Mouse (Mus musculus): ENCODE measurements at regions not wholly inside any gene's neighbourhood (a gene's known extent, or its start where the extent isn't known, plus 50 kb on each side); places are given as distances from the start of the nearest gene placed in this dataset.
A peak's percentile ranks its signal among the peaks of the same experiment; 100 is the strongest.

- Histone ChIP-seq H3K9me3 (no peaks in the 10 kb centered on the region), H3K36me3 (replicated peaks) (no peaks in the 10 kb centered on the region), H3K9ac (no peak overlapping the region), H3K27ac (no peak overlapping the region), H3K27me3 (replicated peaks) (no peaks in the 10 kb centered on the region), H3K4me1 (no peaks in the 10 kb centered on the region), H3K4me2 (no peak overlapping the region), H3K4me3 (no peak overlapping the region)
- 64% methylated on average over 6 of the region's 6 CpGs for WGBS
- no peak for ATAC-seq (replicated peaks)
Observed at GRCm38 (mm10) chr12:52368034-52368433, 135.7 kb upstream of the Arhgap5 start.

- no peak overlapping the region for H3K4me3 ChIP-seq
- H3K9ac ChIP-seq, result no peak overlapping the region
- H3K36me3 ChIP-seq (replicated peaks), result no peaks in the 10 kb centered on the region
- H3K27me3 ChIP-seq (replicated peaks), result no peaks in the 10 kb centered on the region
- no peak overlapping the region for H3K4me2 ChIP-seq
- WGBS, result 84% methylated on average over 4 of the region's 4 CpGs
- H3K27ac ChIP-seq, result no peak overlapping the region
- H3K4me1 ChIP-seq, result no peaks in the 10 kb centered on the region
- H3K9me3 ChIP-seq, result no peaks in the 10 kb centered on the region
- ATAC-seq (replicated peaks), result no peak
Observed at GRCm38 (mm10) chr12:52368466-52368865, 135.3 kb upstream of the Arhgap5 start.

- H3K4me3 ChIP-seq, result no peak overlapping the region
- no peaks in the 10 kb centered on the region for H3K4me1 ChIP-seq
- H3K27me3 ChIP-seq (replicated peaks), result no peaks in the 10 kb centered on the region
- no peak overlapping the region for H3K27ac ChIP-seq
- no peaks in the 10 kb centered on the region for H3K36me3 ChIP-seq (replicated peaks)
- 89% methylated on average over 12 of the region's 12 CpGs for WGBS
- no peak for ATAC-seq (replicated peaks)
- no peak overlapping the region for H3K9ac ChIP-seq
- H3K9me3 ChIP-seq, result no peaks in the 10 kb centered on the region
- no peak overlapping the region for H3K4me2 ChIP-seq
Observed at GRCm38 (mm10) chr12:52370153-52370710, 133.5 kb upstream of the Arhgap5 start.

GRCm38 (mm10) chr12:52375116-52375515 is 128.7 kb upstream of the Arhgap5 start:
- Histone ChIP-seq H3K36me3 (replicated peaks) (no peaks in the 10 kb centered on the region), H3K27me3 (replicated peaks) (no peaks in the 10 kb centered on the region), H3K4me3 (no peak overlapping the region), H3K9ac (no peak overlapping the region), H3K9me3 (no peaks in the 10 kb centered on the region), H3K4me1 (no peaks in the 10 kb centered on the region), H3K27ac (no peak overlapping the region), H3K4me2 (no peak overlapping the region)
- WGBS, result 92% methylated on average over 4 of the region's 4 CpGs
- ATAC-seq (replicated peaks), result no peak

- peaks cover 8% of the 10 kb centered on the region for H3K4me1 ChIP-seq
- 83% methylated on average over 10 of the region's 10 CpGs for WGBS
- no peak for ATAC-seq (replicated peaks)
- H3K27ac ChIP-seq, result no peak overlapping the region
- no peak overlapping the region for H3K4me2 ChIP-seq
- H3K27me3 ChIP-seq (replicated peaks), result no peaks in the 10 kb centered on the region
- no peaks in the 10 kb centered on the region for H3K9me3 ChIP-seq
- H3K4me3 ChIP-seq, result no peak overlapping the region
- H3K9ac ChIP-seq, result no peak overlapping the region
- H3K36me3 ChIP-seq (replicated peaks), result no peaks in the 10 kb centered on the region
Observed at GRCm38 (mm10) chr12:52376692-52377462, 126.9 kb upstream of the Arhgap5 start.

- no peak for ATAC-seq (replicated peaks)
- Histone ChIP-seq H3K9ac (no peak overlapping the region), H3K9me3 (no peaks in the 10 kb centered on the region), H3K4me1 (peaks cover 12% of the 10 kb centered on the region), H3K4me3 (no peak overlapping the region), H3K27me3 (replicated peaks) (no peaks in the 10 kb centered on the region), H3K27ac (no peak overlapping the region), H3K36me3 (replicated peaks) (no peaks in the 10 kb centered on the region), H3K4me2 (no peak overlapping the region)
- 96% methylated on average over 2 of the region's 2 CpGs for WGBS
Observed at GRCm38 (mm10) chr12:52377463-52377848, 126.3 kb upstream of the Arhgap5 start.

GRCm38 (mm10) chr12:52379245-52379644 is 124.5 kb upstream of the Arhgap5 start:
- Histone ChIP-seq H3K36me3 (replicated peaks) (no peaks in the 10 kb centered on the region), H3K27ac (no peak overlapping the region), H3K9me3 (no peaks in the 10 kb centered on the region), H3K4me1 (peaks cover 16% of the 10 kb centered on the region), H3K9ac (no peak overlapping the region), H3K4me2 (no peak overlapping the region), H3K27me3 (replicated peaks) (no peaks in the 10 kb centered on the region), H3K4me3 (no peak overlapping the region)
- ATAC-seq (replicated peaks), result no peak
- 91% methylated on average over 4 of the region's 4 CpGs for WGBS

- no peaks in the 10 kb centered on the region for H3K27me3 ChIP-seq (replicated peaks)
- ATAC-seq (replicated peaks), result no peak
- no peaks in the 10 kb centered on the region for H3K36me3 ChIP-seq (replicated peaks)
- no peak overlapping the region for H3K27ac ChIP-seq
- H3K4me2 ChIP-seq, result no peak overlapping the region
- 52% methylated on average over 5 of the region's 5 CpGs for WGBS
- peaks cover 16% of the 10 kb centered on the region for H3K4me1 ChIP-seq
- H3K9me3 ChIP-seq, result no peaks in the 10 kb centered on the region
- H3K4me3 ChIP-seq, result no peak overlapping the region
- no peak overlapping the region for H3K9ac ChIP-seq
Observed at GRCm38 (mm10) chr12:52379960-52380359, 123.8 kb upstream of the Arhgap5 start.

GRCm38 (mm10) chr12:52381161-52381967 is 122.4 kb upstream of the Arhgap5 start:
- H3K27me3 ChIP-seq (replicated peaks), result no peaks in the 10 kb centered on the region
- H3K4me1 ChIP-seq, result peaks cover 16% of the 10 kb centered on the region
- no peak overlapping the region for H3K4me2 ChIP-seq
- no peaks in the 10 kb centered on the region for H3K36me3 ChIP-seq (replicated peaks)
- H3K27ac ChIP-seq, result 0 out of 2 replicates have a peak overlapping the region, but pooled peaks have one; percentile 6
- H3K9ac ChIP-seq, result no peak overlapping the region
- peak; percentile 76 for ATAC-seq (replicated peaks)
- no peak overlapping the region for H3K4me3 ChIP-seq
- WGBS, result 34% methylated on average over 18 of the region's 18 CpGs
- no peaks in the 10 kb centered on the region for H3K9me3 ChIP-seq

GRCm38 (mm10) chr12:52381968-52382325 is 121.8 kb upstream of the Arhgap5 start:
- 76% methylated on average over 1 of the region's 1 CpGs for WGBS
- no peak overlapping the region for H3K4me2 ChIP-seq
- no peaks in the 10 kb centered on the region for H3K9me3 ChIP-seq
- no peaks in the 10 kb centered on the region for H3K36me3 ChIP-seq (replicated peaks)
- no peak overlapping the region for H3K27ac ChIP-seq
- H3K27me3 ChIP-seq (replicated peaks), result no peaks in the 10 kb centered on the region
- ATAC-seq (replicated peaks), result peak; percentile 26
- no peak overlapping the region for H3K4me3 ChIP-seq
- no peak overlapping the region for H3K9ac ChIP-seq
- H3K4me1 ChIP-seq, result peaks cover 16% of the 10 kb centered on the region

- H3K4me2 ChIP-seq, result no peak overlapping the region
Observed at GRCm38 (mm10) chr12:52382832-52383580, 120.8 kb upstream of the Arhgap5 start.

GRCm38 (mm10) chr12:52389552-52389951 is 114.2 kb upstream of the Arhgap5 start:
- WGBS, result 31% methylated on average over 5 of the region's 5 CpGs
- no peak; the same call in 1 of the 2 replicates for ATAC-seq (replicated peaks)

More at GRCm38 (mm10) chr12:52382832-52383580, 120.8 kb upstream of the Arhgap5 start:
- Histone ChIP-seq H3K27me3 (replicated peaks) (no peaks in the 10 kb centered on the region), H3K9ac (no peak overlapping the region), H3K9me3 (no peaks in the 10 kb centered on the region), H3K36me3 (replicated peaks) (no peaks in the 10 kb centered on the region), H3K27ac (no peak overlapping the region), H3K4me3 (no peak overlapping the region), H3K4me1 (peaks cover 16% of the 10 kb centered on the region)
- WGBS, result 8% methylated on average over 7 of the region's 7 CpGs
- ATAC-seq (replicated peaks), result 0 out of 2 replicates have a peak, but pooled peaks have one; percentile 28

More at GRCm38 (mm10) chr12:52389552-52389951, 114.2 kb upstream of the Arhgap5 start:
- no peaks in the 10 kb centered on the region for H3K27me3 ChIP-seq (replicated peaks)
- no peak overlapping the region for H3K9ac ChIP-seq
- H3K4me3 ChIP-seq, result no peak overlapping the region
- H3K27ac ChIP-seq, result peak overlapping the region; percentile 42; the same call in 1 of the 2 replicates
- 0 out of 2 replicates have a peak, but pooled peaks cover 2% of the 10 kb centered on the region for H3K4me1 ChIP-seq
- no peaks in the 10 kb centered on the region for H3K36me3 ChIP-seq (replicated peaks)
- no peaks in the 10 kb centered on the region for H3K9me3 ChIP-seq
- H3K4me2 ChIP-seq, result no peak overlapping the region

All from midbrain, embryonic 15.5 days (tissue).